Mouse (Mus musculus) thymus, postnatal 36 days (tissue): Measurements from ENCODE around the gene St6galnac3.

Experiments
- DNase-seq, 2 experiments: peaks; one replicate each; pipeline ENCODE4 v3.0.0; 2022; ENCODE audit warnings: mixed read lengths in 2 of 2

Gene St6galnac3

GRCm38 (mm10) chr3:153645803-153646202, 79.2 kb downstream of the St6galnac3 start:
- no peak for DNase-seq

GRCm38 (mm10) chr3:153643822-153644519, 81.0 kb downstream of the St6galnac3 start:
- DNase-seq, result no peak

- no peak for DNase-seq
Measured at GRCm38 (mm10) chr3:153642826-153643225, 82.1 kb downstream of the St6galnac3 start.

- DNase-seq, result no peak
Measured at GRCm38 (mm10) chr3:153641805-153642204, 83.2 kb downstream of the St6galnac3 start.

GRCm38 (mm10) chr3:153637336-153637735, 87.6 kb downstream of the St6galnac3 start:
- no peak for DNase-seq

GRCm38 (mm10) chr3:153636804-153637153, 88.2 kb downstream of the St6galnac3 start:
- no peak for DNase-seq

- no peak for DNase-seq
Measured at GRCm38 (mm10) chr3:153636094-153636803, 88.7 kb downstream of the St6galnac3 start.

GRCm38 (mm10) chr3:153631988-153632672, 92.8 kb downstream of the St6galnac3 start:
- DNase-seq, result no peak

- no peak for DNase-seq
Measured at GRCm38 (mm10) chr3:153626237-153626636, 98.7 kb downstream of the St6galnac3 start.

- DNase-seq, result no peak
Measured at GRCm38 (mm10) chr3:153618976-153619375, 106.0 kb downstream of the St6galnac3 start.

- no peak for DNase-seq
Measured at GRCm38 (mm10) chr3:153616849-153617248, 108.1 kb downstream of the St6galnac3 start.

GRCm38 (mm10) chr3:153610239-153610638, 114.7 kb downstream of the St6galnac3 start:
- DNase-seq, result no peak

GRCm38 (mm10) chr3:153606331-153606730, 118.6 kb downstream of the St6galnac3 start:
- DNase-seq, result no peak

- DNase-seq, result no peak
Measured at GRCm38 (mm10) chr3:153605767-153606098, 119.2 kb downstream of the St6galnac3 start.

GRCm38 (mm10) chr3:153605089-153605766, 119.7 kb downstream of the St6galnac3 start:
- DNase-seq, result no peak

- no peak for DNase-seq
Measured at GRCm38 (mm10) chr3:153599179-153599578, 125.8 kb downstream of the St6galnac3 start.

- no peak for DNase-seq
Measured at GRCm38 (mm10) chr3:153598631-153599030, 126.3 kb downstream of the St6galnac3 start.

GRCm38 (mm10) chr3:153594531-153594930, 130.4 kb downstream of the St6galnac3 start:
- DNase-seq, result no peak

GRCm38 (mm10) chr3:153593978-153594377, 131.0 kb downstream of the St6galnac3 start:
- no peak for DNase-seq

GRCm38 (mm10) chr3:153593103-153593502, 131.9 kb downstream of the St6galnac3 start:
- no peak for DNase-seq

- no peak for DNase-seq
Measured at GRCm38 (mm10) chr3:153587594-153587993, 137.4 kb downstream of the St6galnac3 start.

GRCm38 (mm10) chr3:153584836-153585235, 140.1 kb downstream of the St6galnac3 start:
- DNase-seq, result no peak

GRCm38 (mm10) chr3:153582065-153582464, 142.9 kb downstream of the St6galnac3 start:
- no peak for DNase-seq
